In genomic region chr9:76695547-76695946, GRCm38 (mm10) we compare ENCODE assay signal across 17 mouse cellular contexts.
DNase-seq lines count a peak whose midpoint lies in the region; ATAC-seq lines count a peak whose summit lies in the region.
"Had no signal": no experiment of that assay in that cellular context is flagged by ENCODE, and none has a peak within 500 bp of the region (broad histone marks: within the 10 kb centered on the region; RNA-seq: fewer than 3 reads in every experiment).

No protein-coding gene starts in this region.

- no peak overlapping the region for H3K4me3 ChIP-seq in embryonic facial prominence, embryonic 14.5 days (ENCODE audit: low read depth, low read length)
- H3K4me3 ChIP-seq in intestine, embryonic 16.5 days (ENCODE audit: low read length) = no peak overlapping the region
- H3K4me3 ChIP-seq in midbrain, embryonic 10.5 days = no peak overlapping the region
- H3K4me3 ChIP-seq: embryonic facial prominence, embryonic 12.5 days; forebrain, embryonic 12.5 days; hindbrain, embryonic 15.5 days; limb, embryonic 13.5 days; lung, embryonic 15.5 days; midbrain, embryonic 13.5 days; neural tube, embryonic 12.5 days had no signal

- H3K9me3 ChIP-seq in embryonic facial prominence, embryonic 14.5 days (ENCODE audit: control insufficient read depth, low read length) = no peaks in the 10 kb centered on the region
- no peaks in the 10 kb centered on the region for H3K9me3 ChIP-seq in intestine, embryonic 16.5 days (ENCODE audit: control insufficient read depth, low read length)
- H3K9me3 ChIP-seq in midbrain, embryonic 10.5 days (replicated peaks) = no peaks in the 10 kb centered on the region
- H3K9me3 ChIP-seq: embryonic facial prominence, embryonic 12.5 days; forebrain, embryonic 12.5 days; hindbrain, embryonic 15.5 days; limb, embryonic 13.5 days; lung, embryonic 15.5 days; midbrain, embryonic 13.5 days; neural tube, embryonic 12.5 days had no signal

- no peaks in the 10 kb centered on the region for H3K36me3 ChIP-seq in embryonic facial prominence, embryonic 14.5 days (ENCODE audit: control insufficient read depth, insufficient read depth, low read length)
- no peaks in the 10 kb centered on the region for H3K36me3 ChIP-seq in intestine, embryonic 16.5 days (ENCODE audit: control insufficient read depth, insufficient read depth, low read length)
- H3K36me3 ChIP-seq in midbrain, embryonic 10.5 days = no peaks in the 10 kb centered on the region
- H3K36me3 ChIP-seq: embryonic facial prominence, embryonic 12.5 days; forebrain, embryonic 12.5 days; hindbrain, embryonic 15.5 days; limb, embryonic 13.5 days; lung, embryonic 15.5 days; midbrain, embryonic 13.5 days; neural tube, embryonic 12.5 days had no signal

- WGBS in embryonic facial prominence, embryonic 14.5 days = 51% methylated on average over 4 of the region's 4 CpGs
- WGBS in intestine, embryonic 16.5 days = 43% methylated on average over 4 of the region's 4 CpGs
- WGBS in midbrain, embryonic 10.5 days = 71% methylated on average over 4 of the region's 4 CpGs

- no peak overlapping the region for H3K9ac ChIP-seq in embryonic facial prominence, embryonic 14.5 days (ENCODE audit: low read depth, low read length)
- no peak overlapping the region for H3K9ac ChIP-seq in intestine, embryonic 16.5 days (ENCODE audit: low read depth, low read length)
- H3K9ac ChIP-seq: embryonic facial prominence, embryonic 12.5 days; forebrain, embryonic 12.5 days; hindbrain, embryonic 15.5 days; limb, embryonic 13.5 days; lung, embryonic 15.5 days; midbrain, embryonic 13.5 days; neural tube, embryonic 12.5 days had no signal

- peak; percentile 70; the same call in 1 of the 2 replicates for ATAC-seq in embryonic facial prominence, embryonic 14.5 days (ENCODE audit: low read depth)
- peak; percentile 93 for ATAC-seq in intestine, embryonic 16.5 days
- ATAC-seq: midbrain, embryonic 13.5 days had no signal

- no peaks in the 10 kb centered on the region for H3K27me3 ChIP-seq in embryonic facial prominence, embryonic 14.5 days (replicated peaks; ENCODE audit: control insufficient read depth, insufficient read depth, low read length)
- no peaks in the 10 kb centered on the region for H3K27me3 ChIP-seq in intestine, embryonic 16.5 days (replicated peaks; ENCODE audit: control insufficient read depth, insufficient read depth, low read length)
- no peaks in the 10 kb centered on the region for H3K27me3 ChIP-seq in midbrain, embryonic 10.5 days (ENCODE audit: low read depth, poor library complexity, severe bottlenecking)
- H3K27me3 ChIP-seq: embryonic facial prominence, embryonic 12.5 days; forebrain, embryonic 12.5 days; hindbrain, embryonic 15.5 days; limb, embryonic 13.5 days; lung, embryonic 15.5 days; midbrain, embryonic 13.5 days; neural tube, embryonic 12.5 days had no signal

- peak; percentile 2 to 45 for DNase-seq in kidney, adult 8-10 months
- DNase-seq in kidney, adult 18-20 months = no peak
- DNase-seq in embryonic facial prominence, embryonic 14.5 days (ENCODE audit: low spot score) = peak; percentile 75
- peak; percentile 77 for DNase-seq in lung, postnatal 36 days
- no peak for DNase-seq in cerebellum, postnatal 4 days (ENCODE audit: low spot score in 2 of 2)
- no peak for DNase-seq in midbrain, embryonic 10.5 days (ENCODE audit: low spot score)
- DNase-seq: cerebellum, adult 11 months; heart, adult 18-20 months; thymus, postnatal 25 days had no signal

- no peak overlapping the region for H3K27ac ChIP-seq in embryonic facial prominence, embryonic 14.5 days (replicated peaks; ENCODE audit: low read depth, low read length)
- H3K27ac ChIP-seq in intestine, embryonic 16.5 days (ENCODE audit: low read length) = no peak overlapping the region
- no peak overlapping the region for H3K27ac ChIP-seq in midbrain, embryonic 10.5 days (replicated peaks)
- H3K27ac ChIP-seq: embryonic facial prominence, embryonic 12.5 days; forebrain, embryonic 12.5 days; hindbrain, embryonic 15.5 days; limb, embryonic 13.5 days; lung, embryonic 15.5 days; midbrain, embryonic 13.5 days; neural tube, embryonic 12.5 days had no signal

- H3K4me2 ChIP-seq in embryonic facial prominence, embryonic 14.5 days (ENCODE audit: low read depth, low read length) = no peak overlapping the region
- no peak overlapping the region for H3K4me2 ChIP-seq in intestine, embryonic 16.5 days (ENCODE audit: low read depth, low read length)
- H3K4me2 ChIP-seq: embryonic facial prominence, embryonic 12.5 days; forebrain, embryonic 12.5 days; hindbrain, embryonic 15.5 days; limb, embryonic 13.5 days; lung, embryonic 15.5 days; midbrain, embryonic 13.5 days; neural tube, embryonic 12.5 days had no signal

- no peaks in the 10 kb centered on the region for H3K4me1 ChIP-seq in embryonic facial prominence, embryonic 14.5 days (ENCODE audit: control insufficient read depth, insufficient read depth, low read length)
- no peaks in the 10 kb centered on the region for H3K4me1 ChIP-seq in intestine, embryonic 16.5 days (ENCODE audit: control insufficient read depth, insufficient read depth, low read length)
- no peaks in the 10 kb centered on the region for H3K4me1 ChIP-seq in midbrain, embryonic 10.5 days
- H3K4me1 ChIP-seq: embryonic facial prominence, embryonic 12.5 days; forebrain, embryonic 12.5 days; hindbrain, embryonic 15.5 days; limb, embryonic 13.5 days; lung, embryonic 15.5 days; midbrain, embryonic 13.5 days; neural tube, embryonic 12.5 days had no signal

Comparison
In these comparisons a context has a peak if more than half of its experiments do, and no peak if none do; other contexts are left out.
1. DNase-seq: peak in kidney, adult 8-10 months (2 of 2), embryonic facial prominence, embryonic 14.5 days (single experiment) and lung, postnatal 36 days (single experiment); none in kidney, adult 18-20 months (single experiment), cerebellum, postnatal 4 days (0 of 2) and midbrain, embryonic 10.5 days (single experiment).